In genomic region chr8:103830416-103830815, GRCm38 (mm10) we compare ENCODE assay signal across 16 mouse cellular contexts.
"Had no signal": no experiment of that assay in that cellular context is flagged by ENCODE, and none has a peak within 500 bp of the region (broad histone marks: within the 10 kb centered on the region; RNA-seq: fewer than 3 reads in every experiment).

No protein-coding gene starts in this region.

- DNase-seq: lung, adult 18-20 months; lung, postnatal 10 days; lung, postnatal 4 days; right cerebral cortex, postnatal 25 days; right cerebral cortex, postnatal 4 days; spleen, adult 18-20 months; thymus, adult 18-20 months; thymus, postnatal 14 days; thymus, postnatal 36 days had no signal

- H3K9ac ChIP-seq: liver, embryonic 12.5 days; liver, embryonic 14.5 days; lung, embryonic 15.5 days; midbrain, embryonic 12.5 days; midbrain, embryonic 15.5 days; neural tube, embryonic 12.5 days had no signal

- H3K4me2 ChIP-seq: liver, embryonic 12.5 days; lung, embryonic 15.5 days; midbrain, embryonic 12.5 days; midbrain, embryonic 15.5 days; neural tube, embryonic 12.5 days had no signal

- H3K27me3 ChIP-seq: liver, embryonic 12.5 days; lung, embryonic 15.5 days; midbrain, embryonic 12.5 days; midbrain, embryonic 15.5 days; neural tube, embryonic 12.5 days had no signal

- H3K4me1 ChIP-seq: liver, embryonic 12.5 days; lung, embryonic 15.5 days; midbrain, embryonic 10.5 days; midbrain, embryonic 12.5 days; midbrain, embryonic 15.5 days; neural tube, embryonic 12.5 days had no signal

- H3K4me3 ChIP-seq: liver, embryonic 12.5 days; lung, embryonic 15.5 days; midbrain, embryonic 10.5 days; midbrain, embryonic 12.5 days; midbrain, embryonic 15.5 days; neural tube, embryonic 12.5 days had no signal

- H3K36me3 ChIP-seq: liver, embryonic 12.5 days; lung, embryonic 15.5 days; midbrain, embryonic 10.5 days; midbrain, embryonic 12.5 days; midbrain, embryonic 15.5 days; neural tube, embryonic 12.5 days had no signal

- ATAC-seq: liver, embryonic 12.5 days; midbrain, embryonic 15.5 days had no signal

- H3K9me3 ChIP-seq: liver, embryonic 12.5 days; lung, embryonic 15.5 days; midbrain, embryonic 10.5 days; midbrain, embryonic 12.5 days; midbrain, embryonic 15.5 days; neural tube, embryonic 12.5 days had no signal

- H3K27ac ChIP-seq: liver, embryonic 12.5 days; liver, embryonic 14.5 days; lung, embryonic 15.5 days; midbrain, embryonic 10.5 days; midbrain, embryonic 12.5 days; midbrain, embryonic 15.5 days; neural tube, embryonic 12.5 days had no signal
